Mouse (Mus musculus) gastrocnemius, postnatal 10 days (tissue): ENCODE measurements around the gene Pawr. TPM values are rescaled to one million over a fixed set of nuclear protein-coding genes. Genes with fewer than 3 reads are reported as not detected.
A peak's percentile ranks its signal among the peaks of the same experiment; 100 is the strongest.

Experiments used
- DNase-seq: peaks from one replicate; pipeline ENCODE4 v3.0.0; 2021; ENCODE audit warnings: mixed read lengths
- microRNA-seq, 2 experiments: library from miRNA; unstranded; fragments of <30 nt; microRNA quantifications; one replicate each; pipeline ENCODE4 v1.2.0; 2021
- total RNA-seq, 2 experiments: library from RNA; stranded (reverse); gene quantifications; 2 replicates each; pipeline ENCODE4 v1.2.3; 2021

The Pawr gene
- total RNA-seq, 2 experiments from 2014 or later = 1.7 to 2.2 TPM

- no peak for DNase-seq
Measured at GRCm38 (mm10) chr10:108443931-108444876, 112.3 kb downstream of the Pawr start.

- no peak for DNase-seq
Measured at GRCm38 (mm10) chr10:108445123-108445522, 113.2 kb downstream of the Pawr start.

- DNase-seq = no peak
Measured at GRCm38 (mm10) chr10:108445606-108446005, 113.7 kb downstream of the Pawr start.

GRCm38 (mm10) chr10:108446041-108446931 is 114.4 kb downstream of the Pawr start:
- peak; percentile 57 for DNase-seq

GRCm38 (mm10) chr10:108447211-108447610 is 115.3 kb downstream of the Pawr start:
- no peak for DNase-seq

GRCm38 (mm10) chr10:108448421-108448820 is 116.5 kb downstream of the Pawr start:
- no peak for DNase-seq

GRCm38 (mm10) chr10:108450401-108450800 is 118.5 kb downstream of the Pawr start:
- DNase-seq = no peak

GRCm38 (mm10) chr10:108451516-108451915 is 119.6 kb downstream of the Pawr start:
- DNase-seq = no peak

- no peak for DNase-seq
Measured at GRCm38 (mm10) chr10:108452421-108452820, 120.5 kb downstream of the Pawr start.

GRCm38 (mm10) chr10:108453561-108453960 is 121.6 kb downstream of the Pawr start:
- no peak for DNase-seq

- no peak for DNase-seq
Measured at GRCm38 (mm10) chr10:108454691-108455117, 122.8 kb downstream of the Pawr start.

GRCm38 (mm10) chr10:108455204-108455603 is 123.3 kb downstream of the Pawr start:
- DNase-seq = no peak

GRCm38 (mm10) chr10:108455883-108456282 is 124.0 kb downstream of the Pawr start:
- DNase-seq = no peak

- DNase-seq = no peak
Measured at GRCm38 (mm10) chr10:108457054-108457453, 125.1 kb downstream of the Pawr start.

- DNase-seq = no peak
Measured at GRCm38 (mm10) chr10:108461862-108462261, 129.9 kb downstream of the Pawr start.

Small RNAs within 50 kb of the gene (microRNA-seq; reads per million reads assigned to microRNA genes)
- 0 reads per million in 2 experiments for gene Gm25591

Other genes with a start within 250 kb of the Pawr start
- 10 to 100 TPM; 48.7 to 65.4 TPM for gene Ppp1r12a, start 169.9 kb upstream of the Pawr start, total RNA-seq